Mouse (Mus musculus) kidney, adult 18-20 months (tissue): ENCODE results near the gene Stag1.
A peak's percentile ranks its signal among the peaks of the same experiment; 100 is the strongest.

Experiments
- DNase-seq: peaks from one replicate; pipeline ENCODE4 v3.0.0; 2021

The Stag1 gene

GRCm38 (mm10) chr9:100969461-100969860 is 371.9 kb downstream of the Stag1 start:
- no peak for DNase-seq

- no peak for DNase-seq
These were observed 381.1 kb downstream of the Stag1 start for GRCm38 (mm10) chr9:100978666-100979065.

GRCm38 (mm10) chr9:100979260-100979659 is 381.7 kb downstream of the Stag1 start:
- peak; percentile 5 for DNase-seq

- no peak for DNase-seq
These were observed 385.2 kb downstream of the Stag1 start for GRCm38 (mm10) chr9:100982786-100983185.

- DNase-seq = no peak
These were observed 387.0 kb downstream of the Stag1 start for GRCm38 (mm10) chr9:100984381-100985310.

- DNase-seq = no peak
These were observed 389.4 kb downstream of the Stag1 start for GRCm38 (mm10) chr9:100987006-100987405.

GRCm38 (mm10) chr9:100987850-100988249 is 390.3 kb downstream of the Stag1 start:
- no peak for DNase-seq

GRCm38 (mm10) chr9:100990609-100991008 is 393.0 kb downstream of the Stag1 start:
- DNase-seq = no peak

GRCm38 (mm10) chr9:100991321-100991720 is 393.7 kb downstream of the Stag1 start:
- DNase-seq = no peak

GRCm38 (mm10) chr9:100992191-100992590 is 394.6 kb downstream of the Stag1 start:
- no peak for DNase-seq

GRCm38 (mm10) chr9:100993937-100994336 is 396.3 kb downstream of the Stag1 start:
- no peak for DNase-seq

- DNase-seq = no peak
These were observed 399.5 kb downstream of the Stag1 start for GRCm38 (mm10) chr9:100997138-100997537.

- peak; percentile 12 for DNase-seq
These were observed 404.5 kb downstream of the Stag1 start for GRCm38 (mm10) chr9:101002053-101002452.

- no peak for DNase-seq
These were observed 405.2 kb downstream of the Stag1 start for GRCm38 (mm10) chr9:101002841-101003240.

GRCm38 (mm10) chr9:101003302-101003701 is 405.7 kb downstream of the Stag1 start:
- DNase-seq = no peak

- peak; percentile 14 for DNase-seq
These were observed 408.3 kb downstream of the Stag1 start for GRCm38 (mm10) chr9:101005866-101006265.
